Mouse (Mus musculus) kidney, postnatal 36 days (tissue): Measurements from ENCODE around the gene Dnajc4.
A peak's percentile ranks its signal among the peaks of the same experiment; 100 is the strongest.

Source experiments
- DNase-seq, 2 experiments: peaks; one replicate each; pipeline ENCODE4 v3.0.0; 2021 to 2022; ENCODE audit warnings: mixed read lengths in 2 of 2

Dnajc4 gene

GRCm38 (mm10) chr19:6975537-6976521 is 16.5 kb downstream of the Dnajc4 start, which contains the start of gene Plcb3:
Gene Plcb3, minus strand, starts transcription at chr19:6976470.
- DNase-seq, result peak; percentile 65 to 67

GRCm38 (mm10) chr19:6974211-6975205 is 17.9 kb downstream of the Dnajc4 start, which contains the start of gene Ppp1r14b:
Gene Ppp1r14b, plus strand, starts transcription at chr19:6974968.
- peak; percentile 82 to 92 for DNase-seq

GRCm38 (mm10) chr19:6973581-6974190 is 18.7 kb downstream of the Dnajc4 start:
- DNase-seq, result no peak

DNA sequence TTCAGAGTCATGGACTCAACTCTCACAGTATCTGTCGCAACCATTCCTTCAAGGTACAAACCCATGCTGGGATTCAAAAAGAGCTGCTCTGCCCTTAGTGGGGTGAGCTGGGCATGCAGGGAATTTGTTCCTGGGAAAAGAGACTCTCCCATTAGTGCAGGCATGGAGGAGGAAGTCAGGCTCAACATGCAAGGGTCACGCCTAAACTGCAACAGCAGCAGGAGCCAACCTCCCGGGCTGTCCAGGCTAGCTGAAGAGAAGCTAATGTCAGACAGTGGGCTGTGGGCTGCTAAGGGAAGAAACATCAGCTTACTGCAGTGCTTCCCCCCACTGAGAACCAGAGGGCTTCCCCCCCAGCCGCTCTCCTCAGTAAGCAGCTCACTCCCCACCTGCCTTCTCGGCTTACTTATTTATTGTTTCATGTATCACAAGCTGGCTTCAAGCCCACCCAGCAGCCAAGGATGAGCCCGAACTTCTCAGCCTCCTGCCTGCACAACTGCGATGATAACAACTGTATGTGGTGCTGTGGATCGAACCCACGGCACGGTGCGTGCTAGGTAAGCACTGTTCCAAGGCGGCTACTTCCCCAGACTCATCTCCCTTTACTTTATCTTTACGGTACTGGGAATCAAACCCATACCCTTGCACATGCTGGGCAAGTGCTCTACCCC is 20.0 kb downstream of the Dnajc4 start:
- DNase-seq, result no peak

- DNase-seq, result no peak
These were observed 20.7 kb downstream of the Dnajc4 start for GRCm38 (mm10) chr19:6971644-6972043.

- peak in 1 of 2 experiments; percentile 37 for DNase-seq
These were observed 21.8 kb downstream of the Dnajc4 start for GRCm38 (mm10) chr19:6970460-6971085.

DNA sequence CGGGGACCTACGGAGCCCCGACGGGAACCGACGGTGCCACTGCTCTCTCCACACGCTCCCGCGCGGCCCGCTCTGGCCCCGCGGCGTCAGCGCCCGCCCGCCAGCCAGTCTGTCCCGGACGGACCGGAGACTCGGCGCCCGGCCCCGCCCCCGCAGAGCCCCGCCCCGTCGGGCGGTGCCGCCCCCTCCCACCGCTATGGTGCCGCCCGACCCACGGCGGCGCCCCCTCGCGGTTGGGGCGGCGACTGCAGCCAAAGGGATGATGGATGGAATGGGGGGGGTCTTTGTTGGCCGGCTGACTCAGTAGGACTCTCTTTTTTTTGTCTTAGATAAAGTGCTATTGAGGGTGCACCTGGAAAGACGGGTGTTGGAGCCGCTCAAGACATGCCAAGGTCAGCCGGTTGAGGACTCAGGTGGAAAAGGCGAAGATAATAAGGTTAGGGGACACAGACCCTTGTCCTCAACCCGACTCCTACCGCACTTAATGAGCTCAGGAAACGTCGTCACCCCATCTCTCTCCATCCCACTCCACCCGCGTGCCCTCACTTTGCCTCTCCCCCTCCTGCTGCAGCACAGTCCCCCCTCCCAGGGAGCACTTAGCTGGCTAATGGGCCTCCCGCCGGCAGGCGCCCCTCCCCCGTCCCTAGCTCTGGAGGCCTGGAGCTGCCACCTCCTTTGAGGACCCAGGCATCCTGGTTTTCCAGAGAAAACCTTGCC is 22.5 kb downstream of the Dnajc4 start:
- peak; percentile 70 to 93 for DNase-seq

DNA sequence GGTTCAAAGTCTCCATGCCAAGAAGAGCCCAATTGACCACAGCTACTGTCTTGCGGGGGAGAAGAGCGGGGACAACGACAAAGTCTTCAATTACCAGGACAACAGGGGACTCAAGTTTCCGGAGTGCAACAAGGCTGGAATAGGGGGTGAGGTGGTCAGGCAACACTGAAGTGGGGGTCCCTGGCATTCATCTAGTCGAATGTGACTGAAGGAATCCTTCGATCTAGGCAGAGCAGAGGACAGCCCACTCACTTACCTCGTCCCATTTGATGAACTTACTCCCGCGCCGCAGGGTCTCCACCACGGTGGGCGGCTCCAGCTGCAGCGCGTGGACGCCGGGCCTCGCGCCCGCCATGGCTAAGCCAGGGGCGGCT is 23.1 kb downstream of the Dnajc4 start:
- DNase-seq, result no peak

- DNase-seq, result peak; percentile 48 to 81
These were observed 23.7 kb downstream of the Dnajc4 start for GRCm38 (mm10) chr19:6968491-6969271.

GRCm38 (mm10) chr19:6956461-6956860 is 35.9 kb downstream of the Dnajc4 start:
- no peak for DNase-seq

DNA sequence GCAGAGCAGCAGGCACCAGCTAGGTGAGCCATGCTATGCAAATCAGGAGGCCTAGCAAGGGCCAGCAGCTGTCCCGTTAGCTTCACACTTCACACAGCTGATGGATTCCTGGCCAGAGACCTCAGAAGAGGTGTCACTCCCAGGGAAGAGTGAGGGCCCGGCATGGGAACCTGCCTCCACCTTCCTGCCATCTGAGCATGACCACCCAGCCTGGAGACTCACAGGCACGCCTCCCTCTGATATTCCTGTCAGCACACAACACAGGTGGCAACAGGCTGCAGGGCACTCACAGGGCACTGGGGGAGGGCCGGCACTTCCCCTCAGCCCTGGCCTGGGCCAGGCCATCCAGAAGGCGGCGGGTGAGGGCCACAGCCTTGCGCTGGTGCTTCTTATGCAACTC is 36.9 kb downstream of the Dnajc4 start:
- DNase-seq, result no peak

DNA sequence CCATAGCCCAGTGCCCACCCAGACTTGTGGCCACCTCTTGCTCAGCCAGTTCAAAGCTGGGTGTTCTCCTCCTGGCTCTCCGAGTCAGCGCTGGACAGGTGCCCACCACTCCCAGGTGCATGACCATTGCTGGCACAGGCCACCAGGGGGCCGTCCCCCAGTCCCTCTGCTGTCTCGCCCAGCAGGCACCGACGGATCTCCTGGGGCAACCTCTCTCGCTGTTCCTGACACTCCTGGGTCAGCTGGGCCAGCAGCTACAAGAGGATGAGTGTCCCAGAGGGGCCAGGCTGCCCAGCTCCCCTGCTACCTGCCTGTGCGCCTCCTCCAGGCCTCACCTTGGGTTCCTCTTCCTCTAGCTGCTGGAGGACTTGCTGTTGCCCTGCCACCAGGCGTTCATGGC is 38.3 kb downstream of the Dnajc4 start:
- peak; percentile 69 to 86 for DNase-seq

GRCm38 (mm10) chr19:6952712-6953037 is 39.7 kb downstream of the Dnajc4 start:
- DNase-seq, result peak; percentile 75 to 77

DNA sequence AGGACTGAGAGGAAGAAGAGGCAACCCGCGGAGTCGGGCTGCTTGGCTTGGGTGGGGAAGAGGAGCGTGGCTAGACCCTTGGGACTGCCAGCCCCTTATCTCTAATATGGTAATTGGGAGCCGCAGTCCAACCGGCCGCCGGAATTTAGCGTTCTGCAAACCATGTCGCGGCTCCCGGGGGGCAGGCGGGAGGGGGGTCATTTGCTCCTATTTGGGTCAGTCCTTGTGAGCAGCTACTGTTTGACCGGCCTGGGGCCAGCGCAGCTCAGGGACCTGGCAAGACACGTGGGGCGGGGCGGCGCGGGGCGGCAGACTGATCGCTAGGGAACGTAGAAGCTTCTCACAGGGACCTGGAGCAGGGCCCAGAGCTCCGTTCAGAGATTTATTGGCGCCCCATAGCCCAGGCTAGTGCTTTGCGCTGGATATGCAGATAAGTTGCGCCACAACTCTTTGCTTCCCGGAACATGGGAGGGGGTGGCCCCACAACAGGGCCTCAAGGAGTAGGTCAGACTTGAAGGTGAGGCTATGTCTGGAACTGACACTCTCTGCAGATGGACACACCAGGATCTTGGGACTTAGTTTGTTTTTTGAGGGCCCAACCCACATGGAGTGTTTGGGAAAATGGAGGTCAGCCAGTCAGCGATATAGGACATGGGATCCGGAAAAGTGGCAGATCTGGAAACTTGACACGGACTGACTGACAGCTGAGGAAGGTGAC is 40.2 kb downstream of the Dnajc4 start:
- DNase-seq, result peak; percentile 92 to 93

DNA sequence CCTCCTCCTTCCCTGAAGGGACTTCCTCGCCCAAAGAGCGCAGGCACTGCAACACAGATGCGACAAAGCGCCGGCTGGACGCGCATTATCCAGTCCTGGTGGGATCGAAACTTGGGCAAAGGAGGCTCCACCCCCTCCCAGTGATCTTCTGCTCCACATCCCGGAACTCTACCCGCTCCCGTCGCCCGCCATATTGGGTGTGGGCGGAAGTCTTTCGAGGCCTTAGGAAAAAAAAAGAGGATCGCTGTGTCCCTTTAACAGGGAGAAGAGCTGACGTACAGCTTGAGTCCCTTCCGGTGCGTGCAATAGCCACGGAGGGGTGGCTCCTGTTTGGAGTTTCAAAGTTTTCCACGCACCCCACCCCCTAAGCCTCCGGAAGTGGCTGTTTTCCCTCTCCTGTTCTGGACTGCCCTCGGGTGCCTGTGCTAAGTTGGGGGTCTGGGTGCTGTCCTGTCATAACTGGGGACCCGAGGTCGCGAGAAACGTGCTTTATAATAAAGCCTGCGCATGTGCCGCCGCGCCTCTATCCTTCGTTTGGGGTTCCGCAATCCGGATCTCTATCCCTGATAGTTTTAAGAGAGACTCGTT is 40.9 kb downstream of the Dnajc4 start:
- peak; percentile 96 to 97 for DNase-seq

DNA sequence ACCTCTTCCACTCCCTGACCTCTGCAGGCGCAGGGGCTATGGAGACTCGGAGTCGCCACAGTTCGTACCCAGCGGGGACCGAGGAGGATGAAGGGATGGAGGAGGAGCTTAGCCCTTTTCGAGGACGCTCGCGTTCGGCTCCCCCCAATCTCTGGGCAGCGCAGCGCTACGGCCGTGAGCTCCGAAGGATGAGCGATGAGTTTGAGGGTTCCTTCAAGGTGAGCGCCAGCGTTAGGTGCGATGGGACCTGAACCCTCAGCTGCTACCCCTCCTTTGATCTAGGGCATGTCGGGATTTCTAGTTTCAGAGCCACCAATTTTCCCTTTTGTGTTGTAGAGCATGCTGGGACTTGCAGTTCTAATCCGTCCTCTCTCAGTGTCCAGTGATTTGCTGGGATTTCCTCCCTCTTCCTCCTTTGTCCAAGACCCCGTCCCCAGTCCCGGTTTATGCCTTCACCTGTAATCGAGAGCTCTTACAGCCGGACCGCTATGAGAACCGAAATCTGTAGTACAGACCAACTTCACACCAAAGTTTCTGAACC is 41.7 kb downstream of the Dnajc4 start:
- DNase-seq, result peak; percentile 63 to 66

DNA sequence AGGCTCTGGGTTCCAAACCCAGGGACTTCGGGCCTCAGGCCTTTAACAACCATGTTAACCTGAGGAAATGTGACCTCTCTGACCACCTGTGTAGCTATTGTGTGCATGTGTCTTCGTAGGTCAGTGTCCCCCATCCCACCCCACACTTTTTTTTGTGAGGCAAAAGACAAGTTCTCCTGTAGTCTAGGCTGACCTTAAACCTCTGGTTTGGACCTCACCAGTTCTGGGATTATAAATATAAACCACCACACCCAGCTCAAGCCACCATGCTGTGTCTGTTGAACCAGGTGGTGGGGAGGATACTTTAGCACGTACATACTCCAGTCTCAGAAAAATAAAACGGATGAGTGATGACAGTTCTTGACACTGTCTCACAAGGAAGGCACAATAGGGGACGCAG is 42.4 kb downstream of the Dnajc4 start:
- no peak for DNase-seq

GRCm38 (mm10) chr19:6949532-6949931 is 42.8 kb downstream of the Dnajc4 start:
- DNase-seq, result no peak

GRCm38 (mm10) chr19:6948186-6948585 is 44.2 kb downstream of the Dnajc4 start:
- DNase-seq, result no peak
